In genomic region chr1:127206881-127207555, GRCm38 (mm10) we compare ENCODE assay signal across 8 mouse cellular contexts. TPM values are rescaled to one million over a fixed set of nuclear protein-coding genes. Genes with fewer than 3 reads are reported as not detected.
DNase-seq lines count a peak whose midpoint lies in the region; ATAC-seq and TF ChIP-seq lines count a peak whose summit lies in the region.

No protein-coding gene starts in this region.

- TF ChIP-seq CTCF in cerebellum, adult 2 months (IDR thresholded peaks at IDR 0.05; ENCODE audit: borderline replicate concordance, insufficient read depth, low read depth, low read length): no peak

- H3K9me3 ChIP-seq in liver, embryonic 15.5 days (replicated peaks): no peaks in the 10 kb centered on the region

- 73% methylated on average over 11 of the region's 11 CpGs for WGBS in cerebellum, adult 2 months
- WGBS in liver, embryonic 15.5 days (ENCODE audit: insufficient replicate concordance): 35% methylated on average over 11 of the region's 11 CpGs

- H3K9ac ChIP-seq in liver, embryonic 15.5 days: no peak overlapping the region

- H3K4me1 ChIP-seq in cerebellum, adult 2 months (ENCODE audit: control insufficient read depth, insufficient read depth, low read length): peaks cover 9% of the 10 kb centered on the region; the same call in 1 of the 2 replicates
- H3K4me1 ChIP-seq in liver, embryonic 15.5 days (replicated peaks): peaks cover 23% of the 10 kb centered on the region

- DNase-seq in cerebellum, adult 2 months: no peak
- DNase-seq in cerebellum, postnatal 36 days: no peak
- peak; percentile 18 for DNase-seq in urinary bladder, postnatal 14 days (ENCODE audit: low spot score)
- DNase-seq in urinary bladder, adult 2 months (ENCODE audit: low spot score): no peak
- no peak for DNase-seq in adrenal gland, postnatal 36 days
- DNase-seq in embryo, embryonic 10 days (ENCODE audit: low spot score): no peak
- DNase-seq in natural killer cell, adult 2 months (ENCODE audit: low spot score in 2 of 2): no peak

- H3K4me3 ChIP-seq in cerebellum, adult 2 months (replicated peaks; ENCODE audit: insufficient read depth, low read depth, low read length): peak overlapping the region; percentile 7
- H3K4me3 ChIP-seq in liver, embryonic 15.5 days (replicated peaks): no peak overlapping the region

- peak overlapping the region; percentile 87 for H3K4me2 ChIP-seq in liver, embryonic 15.5 days

- no peak for ATAC-seq in liver, embryonic 15.5 days (ENCODE audit: insufficient read depth)

- no peaks in the 10 kb centered on the region for H3K27me3 ChIP-seq in cerebellum, adult 2 months (ENCODE audit: control insufficient read depth, insufficient read depth, low read length)
- H3K27me3 ChIP-seq in liver, embryonic 15.5 days: peaks cover 6% of the 10 kb centered on the region; the same call in 1 of the 2 replicates

- TF ChIP-seq POLR2A in cerebellum, adult 2 months (IDR thresholded peaks at IDR 0.05; ENCODE audit: borderline replicate concordance, insufficient read depth, low read length): no peak

- no peak overlapping the region for H3K27ac ChIP-seq in cerebellum, adult 2 months (ENCODE audit: insufficient read depth, low read length)
- H3K27ac ChIP-seq in liver, embryonic 15.5 days (replicated peaks): no peak overlapping the region

- no peaks in the 10 kb centered on the region for H3K36me3 ChIP-seq in liver, embryonic 15.5 days (replicated peaks)

RNA-seq across cellular contexts. Expression of gene Mgat5, which starts 2.2 kb away (rescaled TPM):
- polyA plus RNA-seq in cerebellum, adult 2 months (2012; rRNA removed): 30.5 and 31.0 TPM in 2 replicates
- 12.7 and 15.4 TPM in 2 replicates for polyA plus RNA-seq in urinary bladder, adult 2 months (2012; rRNA removed)
- polyA plus RNA-seq in liver, embryonic 15.5 days (2015; fragmentation: Nextera tagmentation; extraction: Ambion mirVana): 0.62 and 0.68 TPM in 2 replicates
- 10 to 100 TPM; 11.4 to 11.8 TPM for total RNA-seq in adrenal gland, postnatal 36 days (2021)
